Mouse (Mus musculus) hindbrain, embryonic 16.5 days (tissue): ENCODE measurements around the gene Nabp2. TPM values are rescaled to one million over a fixed set of nuclear protein-coding genes. Genes with fewer than 3 reads are reported as not detected.

Experiments used
- ATAC-seq: fragments of 200-750 bp; cut with Nextera tagmentation; 2 replicates; pipeline ENCODE4 v1.8.0; 2017; ENCODE audit warnings: moderate TSS enrichment, moderate library complexity
- H3K27ac ChIP-seq: fragments of 300-500 bp; sonication (generic); 2 replicates; pipeline ENCODE4 v1.5.1; 2014; ENCODE audit warnings: low read depth, mild to moderate bottlenecking, control low read depth, low read length, moderate library complexity
- H3K27me3 ChIP-seq: fragments of 300-500 bp; sonication (generic); replicated peaks from 2 replicates; pipeline ENCODE4 v1.6.1; 2014; ENCODE audit warnings: low read length; ENCODE audit not compliant: control insufficient read depth, insufficient read depth
- H3K36me3 ChIP-seq: fragments of 300-500 bp; sonication (generic); 2 replicates; pipeline ENCODE4 v1.6.1; 2014; ENCODE audit warnings: mild to moderate bottlenecking, low read length, moderate library complexity, mixed read lengths; ENCODE audit not compliant: control insufficient read depth, insufficient read depth
- H3K4me1 ChIP-seq: fragments of 300-500 bp; sonication (generic); 2 replicates; pipeline ENCODE4 v1.6.1; 2014; ENCODE audit warnings: low read depth, low read length; ENCODE audit not compliant: control insufficient read depth, insufficient read depth
- H3K4me2 ChIP-seq: fragments of 300-500 bp; sonication (generic); 2 replicates; pipeline ENCODE4 v1.6.1; 2014; ENCODE audit warnings: mild to moderate bottlenecking, low read length, control low read depth, moderate library complexity
- H3K4me3 ChIP-seq: fragments of 300-500 bp; sonication (generic); 2 replicates; pipeline ENCODE4 v1.5.1; 2014; ENCODE audit warnings: mild to moderate bottlenecking, low read length, control low read depth, moderate library complexity
- H3K9ac ChIP-seq: fragments of 300-500 bp; sonication (generic); 2 replicates; pipeline ENCODE4 v1.6.1; 2014; ENCODE audit warnings: low read depth, mild to moderate bottlenecking, control low read depth, low read length, moderate library complexity
- H3K9me3 ChIP-seq: fragments of 300-500 bp; sonication (generic); 2 replicates; pipeline ENCODE4 v1.6.1; 2014; ENCODE audit warnings: mild to moderate bottlenecking, low read length, moderate library complexity; ENCODE audit not compliant: control insufficient read depth
- WGBS: fragments of 180-500 bp; shearing (Covaris S2); extraction: QIAGEN DNeasy Blood & Tissue Kit; methylation state at CpG from one replicate; pipeline ENCODE4 v1.1.7; 2014; 5-methylcytosine and 5-hydroxymethylcytosine counted together
- polyA plus RNA-seq: library from polyadenylated mRNA; unstranded; fragments of >200 nt; fragmentation: Nextera tagmentation; extraction: Ambion mirVana; gene quantifications from 2 replicates; pipeline ENCODE4 v1.2.1, GENCODE M21; 2015

Nabp2 gene
- polyA plus RNA-seq, 1 experiment from 2014 or later, result 126 TPM

- H3K36me3 ChIP-seq, result no peaks in the 10 kb centered on the region
- peaks cover 14% of the 10 kb centered on the region for H3K4me1 ChIP-seq
- H3K9ac ChIP-seq, result no peak overlapping the region
- H3K4me2 ChIP-seq, result no peak overlapping the region
- H3K4me3 ChIP-seq, result no peak overlapping the region
- ATAC-seq, result no peak
- WGBS, result 80% methylated on average over 6 of the region's 6 CpGs
- no peaks in the 10 kb centered on the region for H3K9me3 ChIP-seq
- H3K27ac ChIP-seq, result no peak overlapping the region
- no peaks in the 10 kb centered on the region for H3K27me3 ChIP-seq
Observed at GRCm38 (mm10) chr10:128372989-128373748, 38.1 kb downstream of the Nabp2 start.

GRCm38 (mm10) chr10:128372142-128372541, 39.1 kb downstream of the Nabp2 start:
- Histone ChIP-seq H3K4me2 (no peak overlapping the region), H3K36me3 (no peaks in the 10 kb centered on the region), H3K27ac (no peak overlapping the region), H3K9me3 (no peaks in the 10 kb centered on the region), H3K4me1 (peaks cover 21% of the 10 kb centered on the region), H3K27me3 (no peaks in the 10 kb centered on the region), H3K9ac (no peak overlapping the region), H3K4me3 (no peak overlapping the region)
- WGBS, result 82% methylated on average over 5 of the region's 5 CpGs
- ATAC-seq, result no peak

DNA sequence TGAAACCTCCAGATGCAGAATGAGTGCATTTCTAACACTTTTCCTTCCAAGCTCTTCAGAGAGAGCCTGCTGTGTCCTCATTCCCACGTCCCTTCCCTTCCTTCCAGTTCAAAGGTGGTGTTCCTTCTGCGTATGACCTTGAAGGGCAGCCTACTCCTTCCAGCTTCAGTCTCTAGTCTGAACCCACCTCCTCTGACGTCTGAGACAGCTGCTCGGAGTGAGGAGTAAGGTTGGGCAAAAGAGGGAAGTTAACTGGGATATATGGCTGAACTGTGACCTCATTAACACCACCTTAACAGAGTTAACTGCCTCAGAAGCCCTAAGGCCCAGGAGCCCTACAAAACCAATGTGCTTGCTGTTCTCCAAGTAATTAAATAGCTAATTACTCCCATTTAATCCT, 40.7 kb downstream of the Nabp2 start:
- Histone ChIP-seq H3K4me1 (peaks cover 15% of the 10 kb centered on the region), H3K27ac (no peak overlapping the region), H3K36me3 (no peaks in the 10 kb centered on the region), H3K9ac (no peak overlapping the region), H3K27me3 (no peaks in the 10 kb centered on the region), H3K9me3 (no peaks in the 10 kb centered on the region), H3K4me3 (no peak overlapping the region), H3K4me2 (no peak overlapping the region)
- 58% methylated on average over 4 of the region's 4 CpGs for WGBS
- ATAC-seq, result no peak

DNA sequence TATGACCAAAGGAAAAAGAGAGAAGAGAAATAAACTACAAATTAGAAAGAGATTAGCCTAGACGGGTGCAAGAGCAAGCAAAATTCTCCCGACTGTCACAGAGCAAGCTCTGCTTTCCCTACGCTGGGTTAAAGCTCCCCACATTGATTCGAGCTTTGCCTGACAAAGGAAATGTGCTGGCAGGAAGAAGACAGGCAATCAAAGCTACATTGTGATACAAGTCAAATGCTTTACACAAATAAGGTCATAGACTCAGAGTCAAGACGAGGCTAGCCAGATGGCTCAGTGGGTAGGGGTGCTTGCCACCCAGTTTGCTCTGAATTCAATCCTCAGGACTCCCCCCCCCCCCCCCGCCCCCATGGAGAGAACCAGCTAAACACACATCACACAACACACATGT, 41.3 kb downstream of the Nabp2 start:
- H3K4me1 ChIP-seq, result peaks cover 15% of the 10 kb centered on the region
- no peaks in the 10 kb centered on the region for H3K27me3 ChIP-seq
- no peak overlapping the region for H3K4me3 ChIP-seq
- H3K9ac ChIP-seq, result no peak overlapping the region
- H3K4me2 ChIP-seq, result no peak overlapping the region
- WGBS, result 49% methylated on average over 6 of the region's 6 CpGs
- peaks cover 4% of the 10 kb centered on the region; the same call in 1 of the 2 replicates for H3K36me3 ChIP-seq
- H3K9me3 ChIP-seq, result no peaks in the 10 kb centered on the region
- H3K27ac ChIP-seq, result no peak overlapping the region; the same call in 1 of the 2 replicates
- ATAC-seq, result no peak

DNA sequence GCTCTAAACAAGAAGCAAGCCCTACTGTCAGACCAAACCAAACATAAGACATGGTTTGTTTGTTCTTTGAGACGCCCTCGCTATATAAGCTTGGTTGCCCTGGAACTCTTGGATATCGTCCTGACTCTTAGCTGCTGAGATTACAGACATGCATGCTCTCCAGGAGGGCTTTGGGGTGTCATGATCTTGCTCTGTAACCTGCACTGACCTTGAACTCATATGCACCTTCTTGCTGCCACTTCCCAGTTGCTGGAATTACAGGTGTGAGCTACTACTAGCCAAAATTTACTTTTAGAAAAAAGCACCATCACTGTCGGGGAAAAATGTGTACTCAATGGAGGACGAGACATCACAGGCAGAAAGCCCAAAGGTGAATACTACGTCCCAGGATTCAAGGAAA, 41.7 kb downstream of the Nabp2 start:
- H3K4me1 ChIP-seq, result peaks cover 15% of the 10 kb centered on the region
- H3K9me3 ChIP-seq, result no peaks in the 10 kb centered on the region
- ATAC-seq, result no peak
- peak overlapping the region; percentile 78 for H3K4me3 ChIP-seq
- H3K36me3 ChIP-seq, result peaks cover 4% of the 10 kb centered on the region; the same call in 1 of the 2 replicates
- H3K27me3 ChIP-seq, result no peaks in the 10 kb centered on the region
- peak overlapping the region; percentile 97 for H3K27ac ChIP-seq
- 80% methylated on average over 6 of the region's 6 CpGs for WGBS
- peak overlapping the region; percentile 82 for H3K9ac ChIP-seq
- peak overlapping the region; percentile 91 for H3K4me2 ChIP-seq

- Histone ChIP-seq H3K9me3 (no peaks in the 10 kb centered on the region), H3K27me3 (no peaks in the 10 kb centered on the region), H3K4me3 (peak overlapping the region; percentile 78), H3K4me2 (peak overlapping the region; percentile 91), H3K27ac (peak overlapping the region; percentile 97), H3K9ac (peak overlapping the region; percentile 82), H3K36me3 (peaks cover 4% of the 10 kb centered on the region; the same call in 1 of the 2 replicates), H3K4me1 (peaks cover 15% of the 10 kb centered on the region)
- 3% methylated on average over 9 of the region's 9 CpGs for WGBS
- no peak for ATAC-seq
Observed at GRCm38 (mm10) chr10:128369218-128369543, 42.1 kb downstream of the Nabp2 start.

DNA sequence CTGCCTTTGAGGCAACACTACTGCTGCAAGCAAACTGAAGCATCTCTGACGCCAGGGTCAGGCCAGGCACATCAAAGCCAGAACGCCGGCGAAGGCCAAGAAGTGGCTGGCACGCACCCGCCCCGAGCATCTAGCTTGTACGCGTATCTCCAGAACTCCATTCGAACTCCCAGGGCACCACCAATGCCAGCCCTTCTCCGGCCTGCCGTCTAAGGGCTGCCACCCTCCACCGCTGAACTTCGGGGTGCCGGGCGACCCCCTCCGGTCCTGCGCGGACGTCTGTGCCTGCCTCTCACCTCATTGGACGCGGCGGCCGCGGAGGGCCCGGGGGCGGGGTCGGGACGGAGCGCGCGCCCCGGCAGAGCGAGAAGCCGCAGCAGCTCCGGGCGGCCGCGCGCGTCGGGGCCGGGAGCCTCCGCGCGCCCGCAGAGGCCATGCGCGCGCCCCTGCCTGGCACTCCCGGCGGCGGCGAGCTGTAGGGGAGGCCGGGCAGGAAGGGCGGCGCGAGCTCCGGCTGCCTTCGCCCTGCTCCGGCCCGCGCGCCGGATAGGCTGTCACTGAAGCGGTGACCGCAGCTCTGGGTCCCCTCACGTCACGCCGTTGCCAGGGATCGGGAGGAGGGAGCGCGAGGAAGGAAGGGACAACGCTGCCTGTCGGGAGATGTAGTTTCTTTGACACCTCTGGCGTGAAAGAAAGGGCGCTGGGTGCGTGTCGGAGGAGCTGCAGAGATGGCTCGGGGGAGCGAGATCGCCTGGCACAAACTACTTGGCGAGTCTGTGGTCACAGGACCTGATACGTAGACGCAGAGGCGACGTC, 42.7 kb downstream of the Nabp2 start, which contains the start of gene Coq10a:
TSS of gene Coq10a (minus strand) at position 596 of the 816 bp plus-strand sequence.
- H3K4me2 ChIP-seq, result peak within 1 kb of the TSS; percentile 91
- no peaks in the 10 kb centered on the region for H3K27me3 ChIP-seq
- H3K27ac ChIP-seq, result peak within 1 kb of the TSS; percentile 97
- ATAC-seq, result peak; percentile 96
- peaks cover 5% of the 10 kb centered on the region for H3K36me3 ChIP-seq
- H3K9ac ChIP-seq, result peak within 1 kb of the TSS; percentile 82
- peak within 1 kb of the TSS; percentile 78 for H3K4me3 ChIP-seq
- H3K9me3 ChIP-seq, result no peaks in the 10 kb centered on the region
- H3K4me1 ChIP-seq, result peaks cover 15% of the 10 kb centered on the region
- 0% methylated on average over 71 of the region's 87 CpGs for WGBS

GRCm38 (mm10) chr10:128367899-128368401, 43.3 kb downstream of the Nabp2 start:
- peak overlapping the region; percentile 91 for H3K4me2 ChIP-seq
- no peak for ATAC-seq

DNA sequence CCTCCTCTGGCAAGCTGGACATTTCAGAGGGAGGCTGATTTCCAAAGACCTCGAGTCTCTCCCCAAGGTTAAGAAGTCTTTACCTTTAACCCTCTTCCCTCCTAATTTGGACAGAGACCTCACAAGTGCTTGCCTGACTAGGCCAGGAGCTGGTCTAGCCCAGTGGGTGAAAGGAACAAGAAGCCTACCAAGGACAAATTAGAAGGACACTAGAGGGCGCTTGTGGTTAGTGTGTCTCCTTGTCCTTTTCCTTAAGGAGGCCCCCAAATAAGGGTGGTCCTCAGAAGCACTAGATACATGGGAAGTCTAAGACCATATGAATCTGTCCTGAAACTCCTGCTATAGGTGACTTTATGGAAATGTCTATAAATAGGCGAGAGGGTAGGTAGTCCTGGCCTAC, 48.7 kb downstream of the Nabp2 start:
- H3K4me3 ChIP-seq, result no peak overlapping the region
- H3K9ac ChIP-seq, result no peak overlapping the region
- peaks cover 38% of the 10 kb centered on the region for H3K36me3 ChIP-seq
- H3K4me2 ChIP-seq, result no peak overlapping the region
- H3K27ac ChIP-seq, result no peak overlapping the region
- H3K9me3 ChIP-seq, result no peaks in the 10 kb centered on the region
- peaks cover 4% of the 10 kb centered on the region for H3K4me1 ChIP-seq
- H3K27me3 ChIP-seq, result no peaks in the 10 kb centered on the region
- ATAC-seq, result peak; percentile 35; the same call in 1 of the 2 replicates
- WGBS, result 47% methylated on average over 3 of the region's 3 CpGs

More at GRCm38 (mm10) chr10:128367899-128368401, 43.3 kb downstream of the Nabp2 start:
- Histone ChIP-seq H3K9me3 (no peaks in the 10 kb centered on the region), H3K27me3 (no peaks in the 10 kb centered on the region), H3K9ac (peak overlapping the region; percentile 82), H3K27ac (peak overlapping the region; percentile 97), H3K36me3 (peaks cover 11% of the 10 kb centered on the region), H3K4me1 (peaks cover 15% of the 10 kb centered on the region), H3K4me3 (peak overlapping the region; percentile 78)
- WGBS, result 14% methylated on average over 19 of the region's 19 CpGs
